Mouse (Mus musculus): Measurements from ENCODE around the gene Eps8l3. TPM values are rescaled to one million over a fixed set of nuclear protein-coding genes. Genes with fewer than 3 reads are reported as not detected.

The Eps8l3 gene
- polyA plus RNA-seq, 1 experiment from 2014 or later, result not detected

GRCm38 (mm10) chr3:107841370-107841769, 35.7 kb upstream of the Eps8l3 start:
- Histone ChIP-seq H3K4me2 (no peak overlapping the region), H3K9ac (no peak overlapping the region), H3K9me3 (no peaks in the 10 kb centered on the region), H3K36me3 (no peaks in the 10 kb centered on the region), H3K4me3 (no peak overlapping the region), H3K4me1 (replicated peaks) (peaks cover 11% of the 10 kb centered on the region; the same call in 1 of the 2 replicates), H3K27me3 (no peaks in the 10 kb centered on the region), H3K27ac (replicated peaks) (no peak overlapping the region)
- ATAC-seq (ENCODE audit: low FRiP score, low read depth), result no peak
- 60% methylated on average over 7 of the region's 7 CpGs for WGBS

- Histone ChIP-seq H3K4me3 (no peak overlapping the region), H3K4me1 (replicated peaks) (peaks cover 17% of the 10 kb centered on the region), H3K27ac (replicated peaks) (no peak overlapping the region), H3K4me2 (no peak overlapping the region), H3K9ac (no peak overlapping the region), H3K27me3 (no peaks in the 10 kb centered on the region), H3K9me3 (no peaks in the 10 kb centered on the region), H3K36me3 (no peaks in the 10 kb centered on the region)
- WGBS, result 90% methylated on average over 3 of the region's 3 CpGs
- no peak for ATAC-seq (ENCODE audit: low FRiP score, low read depth)
Measured at GRCm38 (mm10) chr3:107843406-107843805, 33.6 kb upstream of the Eps8l3 start.

GRCm38 (mm10) chr3:107844001-107844400, 33.0 kb upstream of the Eps8l3 start:
- H3K27ac ChIP-seq (replicated peaks), result no peak overlapping the region
- peaks cover 21% of the 10 kb centered on the region for H3K4me1 ChIP-seq (replicated peaks)
- H3K4me3 ChIP-seq, result no peak overlapping the region
- ATAC-seq (ENCODE audit: low FRiP score, low read depth), result no peak
- 59% methylated on average over 3 of the region's 3 CpGs for WGBS
- no peak overlapping the region for H3K4me2 ChIP-seq
- H3K9ac ChIP-seq, result no peak overlapping the region
- H3K9me3 ChIP-seq, result no peaks in the 10 kb centered on the region
- no peaks in the 10 kb centered on the region for H3K27me3 ChIP-seq
- no peaks in the 10 kb centered on the region for H3K36me3 ChIP-seq

GRCm38 (mm10) chr3:107844499-107844898, 32.5 kb upstream of the Eps8l3 start:
- ATAC-seq (ENCODE audit: low FRiP score, low read depth), result no peak; the same call in 1 of the 2 replicates
- 68% methylated on average over 2 of the region's 2 CpGs for WGBS
- H3K4me3 ChIP-seq, result no peak overlapping the region
- H3K9me3 ChIP-seq, result no peaks in the 10 kb centered on the region
- H3K27ac ChIP-seq (replicated peaks), result no peak overlapping the region
- no peak overlapping the region for H3K9ac ChIP-seq
- H3K4me2 ChIP-seq, result no peak overlapping the region
- no peaks in the 10 kb centered on the region for H3K27me3 ChIP-seq
- H3K4me1 ChIP-seq (replicated peaks), result peaks cover 26% of the 10 kb centered on the region
- H3K36me3 ChIP-seq, result no peaks in the 10 kb centered on the region

- Histone ChIP-seq H3K27ac (replicated peaks) (no peak overlapping the region), H3K9me3 (no peaks in the 10 kb centered on the region), H3K4me3 (no peak overlapping the region), H3K9ac (no peak overlapping the region), H3K4me2 (no peak overlapping the region), H3K36me3 (no peaks in the 10 kb centered on the region), H3K4me1 (replicated peaks) (peaks cover 38% of the 10 kb centered on the region), H3K27me3 (no peaks in the 10 kb centered on the region)
- WGBS, result 91% methylated on average over 1 of the region's 1 CpGs
- ATAC-seq (ENCODE audit: low FRiP score, low read depth), result no peak
Measured at GRCm38 (mm10) chr3:107846175-107846574, 30.9 kb upstream of the Eps8l3 start.

- H3K4me1 ChIP-seq (replicated peaks), result peaks cover 38% of the 10 kb centered on the region
Measured at GRCm38 (mm10) chr3:107846835-107847234, 30.2 kb upstream of the Eps8l3 start.

GRCm38 (mm10) chr3:107848126-107848525, 28.9 kb upstream of the Eps8l3 start:
- Histone ChIP-seq H3K27me3 (no peaks in the 10 kb centered on the region), H3K9ac (no peak overlapping the region)

More at GRCm38 (mm10) chr3:107846835-107847234, 30.2 kb upstream of the Eps8l3 start:
- ATAC-seq (ENCODE audit: low FRiP score, low read depth), result no peak
- WGBS, result 92% methylated on average over 3 of the region's 3 CpGs
- H3K9me3 ChIP-seq, result no peaks in the 10 kb centered on the region
- no peak overlapping the region for H3K4me2 ChIP-seq
- H3K9ac ChIP-seq, result no peak overlapping the region
- no peak overlapping the region for H3K27ac ChIP-seq (replicated peaks)
- no peaks in the 10 kb centered on the region for H3K36me3 ChIP-seq
- no peaks in the 10 kb centered on the region for H3K27me3 ChIP-seq
- H3K4me3 ChIP-seq, result no peak overlapping the region

GRCm38 (mm10) chr3:107849000-107849692, 27.9 kb upstream of the Eps8l3 start:
- Histone ChIP-seq H3K4me1 (replicated peaks) (peaks cover 33% of the 10 kb centered on the region), H3K9me3 (no peaks in the 10 kb centered on the region), H3K4me2 (no peak overlapping the region), H3K36me3 (no peaks in the 10 kb centered on the region), H3K27ac (replicated peaks) (no peak overlapping the region), H3K4me3 (no peak overlapping the region), H3K9ac (no peak overlapping the region), H3K27me3 (no peaks in the 10 kb centered on the region)
- 42% methylated on average over 6 of the region's 6 CpGs for WGBS
- 0 out of 2 replicates have a peak, but pooled peaks have one; percentile 20 for ATAC-seq (ENCODE audit: low FRiP score, low read depth)

More at GRCm38 (mm10) chr3:107848126-107848525, 28.9 kb upstream of the Eps8l3 start:
- 42% methylated on average over 4 of the region's 4 CpGs for WGBS
- no peak overlapping the region for H3K4me2 ChIP-seq
- H3K27ac ChIP-seq (replicated peaks), result no peak overlapping the region
- ATAC-seq (ENCODE audit: low FRiP score, low read depth), result no peak
- H3K4me3 ChIP-seq, result no peak overlapping the region
- H3K4me1 ChIP-seq (replicated peaks), result peaks cover 38% of the 10 kb centered on the region
- no peaks in the 10 kb centered on the region for H3K9me3 ChIP-seq
- no peaks in the 10 kb centered on the region for H3K36me3 ChIP-seq

- Histone ChIP-seq H3K27ac (replicated peaks) (no peak overlapping the region), H3K9ac (no peak overlapping the region), H3K27me3 (no peaks in the 10 kb centered on the region), H3K36me3 (no peaks in the 10 kb centered on the region), H3K4me1 (replicated peaks) (peaks cover 29% of the 10 kb centered on the region), H3K4me2 (no peak overlapping the region), H3K9me3 (no peaks in the 10 kb centered on the region), H3K4me3 (no peak overlapping the region)
- 79% methylated on average over 2 of the region's 2 CpGs for WGBS
- ATAC-seq (ENCODE audit: low FRiP score, low read depth), result no peak
Measured at GRCm38 (mm10) chr3:107849693-107850031, 27.4 kb upstream of the Eps8l3 start.

- 15% methylated on average over 12 of the region's 12 CpGs for WGBS
- ATAC-seq (ENCODE audit: low FRiP score, low read depth), result peak; percentile 64
- no peak overlapping the region; the same call in 1 of the 2 replicates for H3K4me3 ChIP-seq
- H3K27me3 ChIP-seq, result no peaks in the 10 kb centered on the region
- peak overlapping the region; percentile 31 for H3K4me2 ChIP-seq
- H3K27ac ChIP-seq (replicated peaks), result peak overlapping the region; percentile 29; the same call in 1 of the 2 replicates
- H3K9ac ChIP-seq, result no peak overlapping the region
- no peaks in the 10 kb centered on the region for H3K9me3 ChIP-seq
- peaks cover 26% of the 10 kb centered on the region for H3K4me1 ChIP-seq (replicated peaks)
- H3K36me3 ChIP-seq, result no peaks in the 10 kb centered on the region
Measured at GRCm38 (mm10) chr3:107850418-107851031, 26.5 kb upstream of the Eps8l3 start.

GRCm38 (mm10) chr3:107852786-107853185, 24.2 kb upstream of the Eps8l3 start:
- Histone ChIP-seq H3K4me3 (no peak overlapping the region), H3K4me1 (replicated peaks) (peaks cover 26% of the 10 kb centered on the region), H3K4me2 (no peak overlapping the region), H3K27me3 (no peaks in the 10 kb centered on the region), H3K9ac (no peak overlapping the region), H3K36me3 (no peaks in the 10 kb centered on the region), H3K9me3 (no peaks in the 10 kb centered on the region), H3K27ac (replicated peaks) (no peak overlapping the region)
- ATAC-seq (ENCODE audit: low FRiP score, low read depth), result no peak
- 68% methylated on average over 7 of the region's 7 CpGs for WGBS

GRCm38 (mm10) chr3:107853232-107854181, 23.5 kb upstream of the Eps8l3 start:
- Histone ChIP-seq H3K27me3 (no peaks in the 10 kb centered on the region), H3K4me3 (no peak overlapping the region), H3K4me2 (no peak overlapping the region), H3K36me3 (no peaks in the 10 kb centered on the region), H3K27ac (replicated peaks) (no peak overlapping the region), H3K4me1 (replicated peaks) (peaks cover 20% of the 10 kb centered on the region), H3K9ac (no peak overlapping the region), H3K9me3 (no peaks in the 10 kb centered on the region)
- WGBS, result 88% methylated on average over 17 of the region's 17 CpGs
- ATAC-seq (ENCODE audit: low FRiP score, low read depth), result no peak

Measured in hindbrain, embryonic 15.5 days (tissue).